Mouse (Mus musculus) erythroblast, embryonic 14.5 days (primary cell): ENCODE measurements around the gene Wdr59. TPM values are rescaled to one million over a fixed set of nuclear protein-coding genes. Genes with fewer than 3 reads are reported as not detected.

Experiments used
- H3K27me3 ChIP-seq: 2 replicates; pipeline ENCODE4 v1.6.1; 2012; ENCODE audit warnings: inconsistent platforms; ENCODE audit not compliant: control insufficient read depth
- H3K36me3 ChIP-seq: 2 replicates; pipeline ENCODE4 v1.6.1; 2012; ENCODE audit warnings: mild to moderate bottlenecking, inconsistent platforms; ENCODE audit not compliant: control insufficient read depth
- H3K4me1 ChIP-seq: 2 replicates; pipeline ENCODE4 v1.6.1; 2012; ENCODE audit warnings: inconsistent platforms; ENCODE audit not compliant: control insufficient read depth
- H3K4me3 ChIP-seq: replicated peaks from 2 replicates; pipeline ENCODE3; 2012; ENCODE audit warnings: moderate library complexity, mild to moderate bottlenecking, inconsistent platforms
- H3K9me3 ChIP-seq: 2 replicates; pipeline ENCODE4 v1.6.1; 2012; ENCODE audit warnings: low read length, inconsistent platforms, mixed read lengths; ENCODE audit not compliant: control insufficient read depth
- GATA1 ChIP-seq: IDR thresholded peaks from 2 replicates; pipeline ENCODE4 v1.6.1; 2012; ENCODE audit warnings: low read length, inconsistent platforms, mixed read lengths
- TAL1 ChIP-seq: IDR thresholded peaks from 3 replicates; pipeline ENCODE4 v1.6.1; 2012; ENCODE audit warnings: low read length, inconsistent platforms, mixed read lengths
- polyA plus RNA-seq: library from polyadenylated mRNA; stranded (reverse); fragments of >175 nt; gene quantifications from 2 replicates; pipeline ENCODE4 v1.2.3, GENCODE M21; 2012

Gene Wdr59
- polyA plus RNA-seq, 1 experiment, result 0.08 TPM

GRCm38 (mm10) chr8:111543712-111544380 is 22.0 kb upstream of the Wdr59 start:
- Histone ChIP-seq H3K4me3 (no peak overlapping the region), H3K9me3 (peaks cover 4% of the 10 kb centered on the region; the same call in 1 of the 2 replicates), H3K27me3 (no peaks in the 10 kb centered on the region), H3K36me3 (no peaks in the 10 kb centered on the region; the same call in 1 of the 2 replicates), H3K4me1 (peaks cover 29% of the 10 kb centered on the region)
- no peak for TF ChIP-seq TAL1
- TF ChIP-seq GATA1, result no peak

DNA sequence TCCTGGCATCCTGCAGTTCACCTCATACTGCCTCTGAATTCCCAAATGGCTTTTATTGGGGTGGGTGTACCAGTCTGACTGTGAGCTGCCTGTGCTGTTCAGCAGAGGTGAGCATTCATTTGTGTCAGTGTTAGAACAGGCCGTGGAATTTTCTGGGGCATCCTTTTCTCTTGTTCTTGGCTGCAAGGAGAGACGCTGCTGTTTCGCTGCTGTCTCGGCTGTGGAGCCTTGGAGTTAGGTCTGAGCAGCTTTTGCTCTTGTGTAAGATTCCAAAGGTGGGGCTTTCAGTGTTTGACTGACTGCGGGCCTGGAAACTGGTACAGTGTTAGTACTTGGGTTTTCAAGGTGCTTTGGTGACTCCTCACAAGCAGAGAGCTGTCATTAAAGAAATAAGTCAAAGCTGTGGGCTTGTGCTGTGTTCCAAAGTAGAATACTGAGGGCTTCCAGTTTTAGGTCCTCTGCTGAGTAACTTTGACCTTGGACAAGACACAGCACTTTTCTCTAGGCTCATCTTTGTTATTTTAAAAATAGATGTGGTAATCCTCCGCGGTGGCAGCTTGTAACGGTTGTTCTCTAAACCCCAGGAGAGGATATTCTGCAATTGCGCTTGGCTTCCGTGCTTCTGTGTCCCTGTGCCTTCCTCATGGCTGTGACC is 17.7 kb upstream of the Wdr59 start:
- Histone ChIP-seq H3K4me3 (no peak overlapping the region), H3K4me1 (peaks cover 48% of the 10 kb centered on the region), H3K36me3 (no peaks in the 10 kb centered on the region; the same call in 1 of the 2 replicates), H3K9me3 (peaks cover 4% of the 10 kb centered on the region; the same call in 1 of the 2 replicates), H3K27me3 (peaks cover 16% of the 10 kb centered on the region)
- TF ChIP-seq TAL1, result no peak
- TF ChIP-seq GATA1, result no peak

GRCm38 (mm10) chr8:111538194-111538593 is 16.3 kb upstream of the Wdr59 start:
- peaks cover 44% of the 10 kb centered on the region for H3K4me1 ChIP-seq
- peaks cover 16% of the 10 kb centered on the region for H3K27me3 ChIP-seq
- peak overlapping the region; percentile 73 for H3K4me3 ChIP-seq
- TF ChIP-seq GATA1, result no peak
- TF ChIP-seq TAL1, result no peak
- H3K36me3 ChIP-seq, result no peaks in the 10 kb centered on the region
- H3K9me3 ChIP-seq, result no peaks in the 10 kb centered on the region

GRCm38 (mm10) chr8:111537765-111538158 is 15.9 kb upstream of the Wdr59 start:
- peaks cover 41% of the 10 kb centered on the region for H3K4me1 ChIP-seq

DNA sequence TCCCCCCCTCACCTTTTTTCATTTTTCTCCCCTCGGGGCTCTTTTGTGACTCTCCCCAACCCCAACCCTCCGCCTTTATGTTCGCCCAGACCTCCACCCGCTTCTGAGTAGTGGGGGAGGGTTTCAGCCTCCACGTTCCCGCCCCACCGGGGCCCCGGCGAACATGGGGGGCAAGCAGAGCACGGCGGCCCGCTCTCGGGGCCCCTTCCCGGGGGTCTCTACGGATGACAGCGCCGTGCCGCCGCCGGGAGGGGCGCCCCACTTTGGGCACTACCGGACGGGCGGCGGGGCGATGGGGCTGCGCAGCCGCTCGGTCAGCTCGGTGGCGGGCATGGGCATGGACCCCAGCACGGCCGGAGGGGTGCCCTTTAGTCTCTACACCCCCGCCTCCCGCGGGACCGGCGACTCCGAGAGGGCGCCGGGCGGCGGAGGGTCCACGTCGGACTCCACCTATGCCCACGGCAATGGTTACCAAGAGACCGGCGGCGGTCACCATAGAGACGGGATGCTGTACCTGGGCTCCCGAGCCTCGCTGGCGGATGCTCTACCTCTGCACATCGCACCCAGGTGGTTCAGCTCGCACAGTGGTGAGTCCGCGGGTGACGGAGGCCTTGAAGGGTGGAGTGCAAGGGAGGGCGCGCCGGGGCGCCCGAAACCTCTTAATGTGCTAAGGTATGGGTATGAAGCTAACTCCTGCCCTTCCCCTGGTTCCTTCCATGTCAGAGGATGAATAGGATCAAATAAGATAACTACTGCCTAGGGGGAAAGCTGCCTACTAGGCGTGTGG is 15.3 kb upstream of the Wdr59 start:
- peak overlapping the region; percentile 73 for H3K4me3 ChIP-seq
- peaks cover 16% of the 10 kb centered on the region for H3K27me3 ChIP-seq
- no peaks in the 10 kb centered on the region for H3K36me3 ChIP-seq
- peaks cover 39% of the 10 kb centered on the region for H3K4me1 ChIP-seq
- TF ChIP-seq GATA1 (no peak), TAL1 (no peak)
- no peaks in the 10 kb centered on the region for H3K9me3 ChIP-seq

More at GRCm38 (mm10) chr8:111537765-111538158, 15.9 kb upstream of the Wdr59 start:
- peaks cover 16% of the 10 kb centered on the region for H3K27me3 ChIP-seq
- H3K9me3 ChIP-seq, result no peaks in the 10 kb centered on the region
- no peaks in the 10 kb centered on the region for H3K36me3 ChIP-seq
- no peak for TF ChIP-seq GATA1
- TF ChIP-seq TAL1, result no peak
- H3K4me3 ChIP-seq, result peak overlapping the region; percentile 73

DNA sequence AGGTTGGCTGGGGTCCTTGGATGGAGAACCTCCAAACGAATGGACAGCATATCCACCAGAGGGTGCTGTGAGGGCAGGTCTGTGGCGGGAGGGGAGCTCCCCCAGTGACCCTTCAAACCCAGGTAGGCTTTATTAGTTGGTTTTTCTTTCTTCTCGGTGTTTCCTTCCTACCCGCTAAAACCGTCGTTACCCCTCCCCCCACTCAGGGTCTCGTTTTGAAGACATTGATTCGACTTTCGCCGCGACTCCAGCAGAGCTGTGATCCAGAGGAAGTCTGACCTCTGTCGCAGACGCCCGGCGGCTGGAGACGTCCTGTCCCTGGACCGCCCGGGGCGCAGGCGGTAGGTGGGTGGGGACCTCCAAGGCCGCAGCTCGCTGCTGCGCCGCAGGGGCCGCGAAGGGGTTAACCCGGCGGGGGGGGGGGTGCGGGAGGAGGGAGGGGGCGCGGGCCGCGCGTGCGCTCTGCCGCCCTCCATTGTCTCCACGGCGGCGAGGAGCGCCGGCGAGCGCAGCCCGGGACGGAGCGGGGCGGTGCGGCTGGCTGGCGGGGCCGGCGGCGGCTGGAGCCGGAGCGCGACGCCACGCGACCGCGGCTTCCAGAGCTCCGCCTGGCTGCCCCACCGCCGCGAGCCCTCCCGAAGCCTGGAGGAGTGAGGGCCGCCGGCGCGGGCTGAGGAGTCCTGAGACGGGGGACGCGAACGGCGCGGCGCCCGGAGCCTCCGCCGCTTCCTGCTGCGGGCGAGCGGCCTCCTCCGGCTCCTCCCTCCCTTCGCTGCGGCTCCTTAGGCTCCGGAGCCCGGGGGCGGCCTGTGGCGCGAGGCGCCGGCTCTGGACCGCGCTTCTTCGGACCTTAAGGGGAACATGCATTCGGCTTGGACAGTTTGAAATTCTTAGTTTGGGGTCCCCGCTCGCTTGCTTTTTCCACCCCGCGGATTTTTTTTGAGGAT is 14.4 kb upstream of the Wdr59 start, which contains the start of gene Znrf1:
Znrf1 (plus strand) TSS at position 67 of the 947 bp plus-strand sequence.
- TF ChIP-seq TAL1 (no peak), GATA1 (no peak)
- Histone ChIP-seq H3K27me3 (peaks cover 16% of the 10 kb centered on the region), H3K4me1 (peaks cover 34% of the 10 kb centered on the region), H3K4me3 (peak within 1 kb of the TSS; percentile 73), H3K9me3 (no peaks in the 10 kb centered on the region), H3K36me3 (no peaks in the 10 kb centered on the region)

- TF ChIP-seq TAL1 (no peak), GATA1 (no peak)
- H3K27me3 ChIP-seq, result peaks cover 16% of the 10 kb centered on the region
- H3K4me3 ChIP-seq, result no peak overlapping the region
- H3K9me3 ChIP-seq, result no peaks in the 10 kb centered on the region
- peaks cover 27% of the 10 kb centered on the region for H3K4me1 ChIP-seq
- no peaks in the 10 kb centered on the region for H3K36me3 ChIP-seq
Measured at GRCm38 (mm10) chr8:111535491-111535890, 13.6 kb upstream of the Wdr59 start.

GRCm38 (mm10) chr8:111533503-111533902 is 11.6 kb upstream of the Wdr59 start:
- TF ChIP-seq TAL1, result no peak
- no peak for TF ChIP-seq GATA1
- Histone ChIP-seq H3K4me1 (peaks cover 24% of the 10 kb centered on the region), H3K9me3 (no peaks in the 10 kb centered on the region), H3K4me3 (no peak overlapping the region), H3K27me3 (peaks cover 16% of the 10 kb centered on the region), H3K36me3 (no peaks in the 10 kb centered on the region)
